Mouse (Mus musculus) midbrain, postnatal 0 days (tissue): ENCODE data around the gene Smug1. TPM values are rescaled to one million over a fixed set of nuclear protein-coding genes. Genes with fewer than 3 reads are reported as not detected.

Experiments
- ATAC-seq: fragments of 200-750 bp; cut with Nextera tagmentation; 2 replicates; pipeline ENCODE4 v1.8.0; 2017; ENCODE audit warnings: moderate number of reproducible peaks, mild to moderate bottlenecking, moderate TSS enrichment, moderate library complexity; ENCODE audit not compliant: low FRiP score
- DNase-seq: peaks from one replicate; pipeline ENCODE4 v3.0.0-alpha.2; 2015; ENCODE audit warnings: low spot score
- H3K27ac ChIP-seq: fragments of 300-500 bp; sonication (generic); 2 replicates; pipeline ENCODE4 v1.5.1; 2014; ENCODE audit warnings: low read depth, mild to moderate bottlenecking, low read length, mixed read lengths
- H3K27me3 ChIP-seq: fragments of 300-500 bp; sonication (generic); 2 replicates; pipeline ENCODE4 v1.6.1; 2014; ENCODE audit warnings: low read length, control low read depth, mixed read lengths; ENCODE audit not compliant: insufficient read depth
- H3K36me3 ChIP-seq: fragments of 300-500 bp; sonication (generic); 2 replicates; pipeline ENCODE4 v1.6.1; 2014; ENCODE audit warnings: low read length, control low read depth, mixed read lengths; ENCODE audit not compliant: insufficient read depth
- H3K4me1 ChIP-seq: fragments of 300-500 bp; sonication (generic); 2 replicates; pipeline ENCODE4 v1.6.1; 2014; ENCODE audit warnings: mild to moderate bottlenecking, control low read depth, antibody characterized with exemption, low read length, mixed read lengths; ENCODE audit not compliant: insufficient read depth
- H3K4me2 ChIP-seq: fragments of 300-500 bp; sonication (generic); 2 replicates; pipeline ENCODE4 v1.6.1; 2014; ENCODE audit warnings: low read depth, mild to moderate bottlenecking, low read length, mixed read lengths; ENCODE audit not compliant: poor library complexity, severe bottlenecking
- H3K4me3 ChIP-seq: fragments of 300-500 bp; sonication (generic); 2 replicates; pipeline ENCODE4 v1.5.1; 2014; ENCODE audit warnings: low read depth, mild to moderate bottlenecking, low read length, moderate library complexity
- H3K9ac ChIP-seq: fragments of 300-500 bp; sonication (generic); replicated peaks from 2 replicates; pipeline ENCODE4 v1.6.1; 2014; ENCODE audit warnings: mild to moderate bottlenecking, low read length, moderate library complexity, mixed read lengths; ENCODE audit not compliant: poor library complexity, severe bottlenecking
- H3K9me3 ChIP-seq: fragments of 300-500 bp; sonication (generic); 2 replicates; pipeline ENCODE4 v1.6.1; 2016; ENCODE audit warnings: low read length, control low read depth
- CTCF ChIP-seq: IDR thresholded peaks from 2 replicates; pipeline ENCODE4 v1.5.1; 2016; ENCODE audit warnings: antibody characterized with exemption, mild to moderate bottlenecking
- WGBS: fragments of 180-500 bp; shearing (Covaris S2); extraction: QIAGEN DNeasy Blood & Tissue Kit; methylation state at CpG from one replicate; pipeline ENCODE4 v1.1.7; 2014; 5-methylcytosine and 5-hydroxymethylcytosine counted together
- polyA plus RNA-seq: library from polyadenylated mRNA; unstranded; fragments of >200 nt; fragmentation: Nextera tagmentation; extraction: Ambion mirVana; gene quantifications from 2 replicates; pipeline ENCODE4 v1.2.1, GENCODE M21; 2015
- total RNA-seq: library from RNA; depleted of rRNA; stranded (reverse); fragments of >200 nt; gene quantifications from 2 replicates; pipeline ENCODE4 v1.2.3, GENCODE M21; 2014

Gene Smug1
- total and polyA plus RNA-seq, 2 experiments from 2014 or later = 14.1 to 33.2 TPM

GRCm38 (mm10) chr15:103165924-103166323 lies 968 bp downstream of the Smug1 start:
- no peak for TF ChIP-seq CTCF
- ATAC-seq (no peak), DNase-seq (no peak)
- H3K4me3 ChIP-seq = no peak overlapping the region
- 41% methylated on average over 5 of the region's 5 CpGs for WGBS
- no peak overlapping the region for H3K27ac ChIP-seq
- no peaks in the 10 kb centered on the region for H3K36me3 ChIP-seq
- H3K9ac ChIP-seq = no peak overlapping the region
- H3K4me1 ChIP-seq = peaks cover 4% of the 10 kb centered on the region; the same call in 1 of the 2 replicates
- no peak overlapping the region for H3K4me2 ChIP-seq
- no peaks in the 10 kb centered on the region for H3K9me3 ChIP-seq
- H3K27me3 ChIP-seq = peaks cover 17% of the 10 kb centered on the region

- H3K9ac ChIP-seq = 0 out of 2 replicates have a peak overlapping the region, but pooled peaks have one; percentile 6
- no peak overlapping the region for H3K4me2 ChIP-seq
- H3K27ac ChIP-seq = no peak overlapping the region
- H3K36me3 ChIP-seq = no peaks in the 10 kb centered on the region
- peaks cover 4% of the 10 kb centered on the region; the same call in 1 of the 2 replicates for H3K4me1 ChIP-seq
- peak; percentile 14; the same call in 1 of the 2 replicates for ATAC-seq
- 1% methylated on average over 13 of the region's 13 CpGs for WGBS
- peaks cover 11% of the 10 kb centered on the region; the same call in 1 of the 2 replicates for H3K27me3 ChIP-seq
- DNase-seq = peak; percentile 94
- peak; percentile 99 for TF ChIP-seq CTCF
- no peak overlapping the region for H3K4me3 ChIP-seq
- H3K9me3 ChIP-seq = no peaks in the 10 kb centered on the region
Measured at GRCm38 (mm10) chr15:103165379-103165778, 1.5 kb downstream of the Smug1 start.

GRCm38 (mm10) chr15:103163182-103163919 lies 3.5 kb downstream of the Smug1 start:
- Histone ChIP-seq H3K36me3 (no peaks in the 10 kb centered on the region), H3K27ac (peak overlapping the region; percentile 67), H3K27me3 (0 out of 2 replicates have a peak, but pooled peaks cover 2% of the 10 kb centered on the region), H3K4me1 (no peaks in the 10 kb centered on the region), H3K9me3 (no peaks in the 10 kb centered on the region), H3K4me2 (peak overlapping the region; percentile 69), H3K4me3 (peak overlapping the region; percentile 65), H3K9ac (peak overlapping the region; percentile 70)
- TF ChIP-seq CTCF = 0 out of 2 replicates have a peak, but pooled peaks have one; percentile 0
- 8% methylated on average over 25 of the region's 25 CpGs for WGBS
- ATAC-seq = peak; percentile 89
- DNase-seq = peak; percentile 99

GRCm38 (mm10) chr15:103157585-103157984 lies 9.3 kb downstream of the Smug1 start:
- WGBS = 79% methylated on average over 10 of the region's 10 CpGs
- ATAC-seq = no peak
- Histone ChIP-seq H3K9me3 (no peaks in the 10 kb centered on the region), H3K4me2 (no peak overlapping the region), H3K36me3 (peaks cover 13% of the 10 kb centered on the region; the same call in 1 of the 2 replicates), H3K4me1 (peaks cover 3% of the 10 kb centered on the region; the same call in 1 of the 2 replicates), H3K9ac (no peak overlapping the region), H3K27ac (no peak overlapping the region), H3K27me3 (no peaks in the 10 kb centered on the region), H3K4me3 (no peak overlapping the region)
- DNase-seq = no peak
- no peak for TF ChIP-seq CTCF

GRCm38 (mm10) chr15:103156890-103157289 lies 10.0 kb downstream of the Smug1 start:
- Histone ChIP-seq H3K9me3 (no peaks in the 10 kb centered on the region), H3K4me3 (no peak overlapping the region), H3K9ac (no peak overlapping the region)

More at GRCm38 (mm10) chr15:103156890-103157289, 10.0 kb downstream of the Smug1 start:
- Histone ChIP-seq H3K4me1 (peaks cover 3% of the 10 kb centered on the region; the same call in 1 of the 2 replicates), H3K36me3 (peaks cover 13% of the 10 kb centered on the region; the same call in 1 of the 2 replicates), H3K4me2 (no peak overlapping the region), H3K27me3 (no peaks in the 10 kb centered on the region), H3K27ac (no peak overlapping the region)
- WGBS = 45% methylated on average over 7 of the region's 7 CpGs
- DNase-seq (no peak), ATAC-seq (peak; percentile 46; the same call in 1 of the 2 replicates)
- TF ChIP-seq CTCF = no peak
